Mouse (Mus musculus) myocyte (in vitro differentiated cells): ENCODE results near the gene Tor4a. TPM values are rescaled to one million over a fixed set of nuclear protein-coding genes. Genes with fewer than 3 reads are reported as not detected.

ENCODE experiments used
- H3K27me3 ChIP-seq: one replicate; pipeline ENCODE4 v1.6.1; 2011; ENCODE audit not compliant: control insufficient read depth, insufficient read depth, insufficient read length
- H3K36me3 ChIP-seq: one replicate; pipeline ENCODE4 v1.6.1; 2011; ENCODE audit not compliant: control insufficient read depth, insufficient read depth
- H3K4me2 ChIP-seq: one replicate; pipeline ENCODE4 v1.6.1; 2011; ENCODE audit warnings: low read depth, control low read depth
- H3K4me3 ChIP-seq: one replicate; pipeline ENCODE4 v1.5.1; 2011; ENCODE audit warnings: mild to moderate bottlenecking, control low read depth, moderate library complexity
- H3K79me2 ChIP-seq: one replicate; pipeline ENCODE4 v1.6.1; 2011; ENCODE audit not compliant: control insufficient read depth, insufficient read depth
- H3ac ChIP-seq: one replicate; pipeline ENCODE4 v1.6.1; 2011; ENCODE audit not compliant: control insufficient read depth, insufficient read length
- CEBPB ChIP-seq: IDR thresholded peaks from 2 replicates; pipeline ENCODE4 v1.6.1; 2011; ENCODE audit warnings: mild to moderate bottlenecking, moderate library complexity; ENCODE audit not compliant: poor library complexity, insufficient read depth, severe bottlenecking
- E2F4 ChIP-seq: IDR thresholded peaks from one replicate; pipeline ENCODE4 v1.6.1; 2011; ENCODE audit warnings: mild to moderate bottlenecking, control low read depth, moderate library complexity; ENCODE audit not compliant: insufficient read depth
- MAX ChIP-seq: IDR thresholded peaks from one replicate; pipeline ENCODE4 v1.6.1; 2011; ENCODE audit warnings: low read depth, mild to moderate bottlenecking, control low read depth
- MYOD1 ChIP-seq, 3 experiments: IDR thresholded peaks; one replicate each; pipeline ENCODE4 v1.6.1; 2011; ENCODE audit warnings: control low read depth in 2 of 3, low read depth in 2 of 3, mild to moderate bottlenecking in 2 of 3, moderate library complexity in 1 of 3; ENCODE audit not compliant: insufficient read length in 2 of 3, control insufficient read depth in 1 of 3
- MYOG ChIP-seq, 3 experiments: IDR thresholded peaks; one replicate each; pipeline ENCODE4 v1.6.1; 2011; ENCODE audit warnings: control low read depth in 2 of 3, low read depth in 2 of 3, mild to moderate bottlenecking in 2 of 3; ENCODE audit not compliant: insufficient read length in 2 of 3, control insufficient read depth in 1 of 3, insufficient read depth in 1 of 3
- POLR2A ChIP-seq: IDR thresholded peaks from one replicate; pipeline ENCODE4 v1.6.1; 2011; ENCODE audit warnings: low read depth, mild to moderate bottlenecking, control low read depth, moderate library complexity; ENCODE audit not compliant: insufficient read length
- POLR2AphosphoS2 ChIP-seq: IDR thresholded peaks from one replicate; pipeline ENCODE4 v1.6.1; 2011; ENCODE audit warnings: low read depth, control low read depth; ENCODE audit not compliant: insufficient read length
- REST ChIP-seq: IDR thresholded peaks from one replicate; pipeline ENCODE4 v1.6.1; 2011; ENCODE audit warnings: mild to moderate bottlenecking, control low read depth, moderate library complexity; ENCODE audit not compliant: insufficient read depth, insufficient read length
- SRF ChIP-seq: IDR thresholded peaks from one replicate; pipeline ENCODE4 v1.6.1; 2011; ENCODE audit warnings: low read depth; ENCODE audit not compliant: control insufficient read depth, insufficient read length
- TCF12 ChIP-seq: IDR thresholded peaks from one replicate; pipeline ENCODE4 v1.6.1; 2011; ENCODE audit warnings: mild to moderate bottlenecking, control low read depth; ENCODE audit not compliant: poor library complexity, insufficient read depth, severe bottlenecking
- TCF3 ChIP-seq: IDR thresholded peaks from one replicate; pipeline ENCODE4 v1.6.1; 2011; ENCODE audit warnings: low read depth, control low read depth; ENCODE audit not compliant: insufficient read length
- USF1 ChIP-seq: IDR thresholded peaks from one replicate; pipeline ENCODE4 v1.6.1; 2011; ENCODE audit warnings: low read depth, mild to moderate bottlenecking, control low read depth, moderate library complexity
- polyA plus RNA-seq: library from polyadenylated mRNA; unstranded; fragments of >200 nt; fragmentation: generic; extraction: Trizol; gene quantifications from one replicate; pipeline ENCODE4 v1.2.1, GENCODE M21; 2012; ENCODE audit warnings: missing spikeins

Tor4a gene
- polyA plus RNA-seq, 1 experiment: 9.2 TPM

DNA sequence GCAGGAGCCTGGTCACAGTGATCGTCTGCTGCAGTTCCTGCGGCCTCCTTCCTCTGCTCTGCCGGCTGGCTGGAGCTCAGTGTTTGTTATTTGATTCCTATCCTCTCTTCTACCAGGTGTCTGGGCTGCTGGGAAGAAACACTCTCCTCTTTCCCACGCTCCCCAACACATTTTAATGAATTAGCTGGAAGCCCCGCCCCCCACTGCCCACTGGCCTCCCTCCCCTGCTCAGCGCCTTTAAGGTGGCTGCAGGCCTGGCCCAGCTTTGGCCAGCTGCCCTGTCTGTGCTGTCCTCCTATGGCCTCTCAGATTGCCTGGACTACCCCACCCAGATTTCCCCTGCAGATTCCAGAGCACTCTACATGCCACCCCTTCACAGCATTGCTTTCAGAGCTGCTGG lies 19.0 kb downstream of the Tor4a start:
- Histone ChIP-seq H3K4me2 (peak overlapping the region; percentile 27), H3K27me3 (no peaks in the 10 kb centered on the region), H3K4me3 (no peak overlapping the region), H3K36me3 (no peaks in the 10 kb centered on the region), H3ac (no peak overlapping the region), H3K79me2 (no peaks in the 10 kb centered on the region)
- TF ChIP-seq MYOD1 (IDR thresholded peaks at IDR 0.05; ENCODE audit: control insufficient read depth in 1 of 3, insufficient read length in 2 of 3, low read depth in 2 of 3): no peak
- no peak for TF ChIP-seq POLR2A
- no peak for TF ChIP-seq REST
- no peak for TF ChIP-seq SRF
- no peak for TF ChIP-seq MAX
- no peak for TF ChIP-seq MYOG (IDR thresholded peaks at IDR 0.05; ENCODE audit: control insufficient read depth in 1 of 3, insufficient read depth in 1 of 3, insufficient read length in 2 of 3, low read depth in 2 of 3)
- no peak for TF ChIP-seq TCF12
- TF ChIP-seq E2F4: no peak
- no peak for TF ChIP-seq TCF3
- no peak for TF ChIP-seq POLR2AphosphoS2

- Histone ChIP-seq H3K4me2 (peak overlapping the region; percentile 27), H3K79me2 (no peaks in the 10 kb centered on the region), H3K4me3 (no peak overlapping the region), H3ac (no peak overlapping the region), H3K27me3 (no peaks in the 10 kb centered on the region), H3K36me3 (no peaks in the 10 kb centered on the region)
- TF ChIP-seq MYOD1 (IDR thresholded peaks at IDR 0.05; ENCODE audit: control insufficient read depth in 1 of 3, insufficient read length in 2 of 3, low read depth in 2 of 3) (peak in 1 of 3 experiments; percentile 36), E2F4 (no peak)
Measured at GRCm38 (mm10) chr2:25177076-25177475, 19.6 kb downstream of the Tor4a start.

GRCm38 (mm10) chr2:25176573-25176972 lies 20.1 kb downstream of the Tor4a start:
- Histone ChIP-seq H3K4me2 (peak overlapping the region; percentile 27), H3K79me2 (no peaks in the 10 kb centered on the region), H3K27me3 (no peaks in the 10 kb centered on the region), H3ac (no peak overlapping the region), H3K4me3 (no peak overlapping the region), H3K36me3 (no peaks in the 10 kb centered on the region)
- TF ChIP-seq POLR2AphosphoS2: no peak
- TF ChIP-seq E2F4: no peak
- no peak for TF ChIP-seq MYOD1 (IDR thresholded peaks at IDR 0.05; ENCODE audit: control insufficient read depth in 1 of 3, insufficient read length in 2 of 3, low read depth in 2 of 3)
- TF ChIP-seq SRF: no peak
- TF ChIP-seq CEBPB: no peak
- TF ChIP-seq USF1: no peak
- no peak for TF ChIP-seq TCF12
- TF ChIP-seq MAX: no peak
- TF ChIP-seq REST: no peak
- no peak for TF ChIP-seq TCF3
- TF ChIP-seq MYOG (IDR thresholded peaks at IDR 0.05; ENCODE audit: control insufficient read depth in 1 of 3, insufficient read depth in 1 of 3, insufficient read length in 2 of 3, low read depth in 2 of 3): no peak
- TF ChIP-seq POLR2A: no peak

- no peaks in the 10 kb centered on the region for H3K79me2 ChIP-seq
- no peak overlapping the region for H3K4me2 ChIP-seq
- no peak overlapping the region for H3K4me3 ChIP-seq
- TF ChIP-seq USF1: no peak
- TF ChIP-seq POLR2A: no peak
- no peak for TF ChIP-seq MAX
- TF ChIP-seq TCF12: no peak
- no peak for TF ChIP-seq CEBPB
- TF ChIP-seq TCF3: no peak
- TF ChIP-seq REST: no peak
- TF ChIP-seq SRF: no peak
- no peak for TF ChIP-seq POLR2AphosphoS2
- no peak for TF ChIP-seq MYOG (IDR thresholded peaks at IDR 0.05; ENCODE audit: control insufficient read depth in 1 of 3, insufficient read depth in 1 of 3, insufficient read length in 2 of 3, low read depth in 2 of 3)
- no peak for TF ChIP-seq E2F4
- TF ChIP-seq MYOD1 (IDR thresholded peaks at IDR 0.05; ENCODE audit: control insufficient read depth in 1 of 3, insufficient read length in 2 of 3, low read depth in 2 of 3): no peak
- H3K27me3 ChIP-seq: no peaks in the 10 kb centered on the region
- no peak overlapping the region for H3ac ChIP-seq
- no peaks in the 10 kb centered on the region for H3K36me3 ChIP-seq
Measured at GRCm38 (mm10) chr2:25175690-25176078, 21.0 kb downstream of the Tor4a start.

GRCm38 (mm10) chr2:25174866-25175689 lies 21.6 kb downstream of the Tor4a start:
- Histone ChIP-seq H3K27me3 (no peaks in the 10 kb centered on the region), H3K79me2 (no peaks in the 10 kb centered on the region), H3K36me3 (no peaks in the 10 kb centered on the region), H3K4me2 (no peak overlapping the region), H3ac (no peak overlapping the region), H3K4me3 (no peak overlapping the region)
- no peak for TF ChIP-seq REST
- TF ChIP-seq POLR2AphosphoS2: no peak
- no peak for TF ChIP-seq CEBPB
- TF ChIP-seq SRF: no peak
- TF ChIP-seq USF1: no peak
- TF ChIP-seq MYOG (IDR thresholded peaks at IDR 0.05; ENCODE audit: control insufficient read depth in 1 of 3, insufficient read depth in 1 of 3, insufficient read length in 2 of 3, low read depth in 2 of 3): no peak
- TF ChIP-seq POLR2A: no peak
- no peak for TF ChIP-seq E2F4
- TF ChIP-seq TCF3: no peak
- TF ChIP-seq TCF12: no peak
- TF ChIP-seq MYOD1 (IDR thresholded peaks at IDR 0.05; ENCODE audit: control insufficient read depth in 1 of 3, insufficient read length in 2 of 3, low read depth in 2 of 3): no peak
- TF ChIP-seq MAX: no peak
